Comparison of ENCODE assay signal across 8 mouse cellular contexts in genomic region chr5:97110697-97111096, GRCm38 (mm10). TPM values are rescaled to one million over a fixed set of nuclear protein-coding genes. Genes with fewer than 3 reads are reported as not detected.
A peak's percentile ranks its signal among the peaks of the same experiment; 100 is the strongest.
DNase-seq lines count a peak whose midpoint lies in the region; ATAC-seq and TF ChIP-seq lines count a peak whose summit lies in the region.

No protein-coding gene starts in this region.

- H3K9ac ChIP-seq in hindbrain, postnatal 0 days (replicated peaks; ENCODE audit: low read length) = peak overlapping the region; percentile 68

- TF ChIP-seq CTCF in hindbrain, postnatal 0 days (IDR thresholded peaks at IDR 0.05; ENCODE audit: low read depth) = no peak

- H3K4me3 ChIP-seq in erythroblast, embryonic 14.5 days (replicated peaks) = peak overlapping the region; percentile 76
- H3K4me3 ChIP-seq in hindbrain, postnatal 0 days (ENCODE audit: low read length) = peak overlapping the region; percentile 66

- H3K36me3 ChIP-seq in erythroblast, embryonic 14.5 days (ENCODE audit: control insufficient read depth) = no peaks in the 10 kb centered on the region
- H3K36me3 ChIP-seq in hindbrain, postnatal 0 days (ENCODE audit: insufficient read depth, low read length) = no peaks in the 10 kb centered on the region

- H3K4me1 ChIP-seq in erythroblast, embryonic 14.5 days (ENCODE audit: control insufficient read depth) = peaks cover 17% of the 10 kb centered on the region
- H3K4me1 ChIP-seq in hindbrain, postnatal 0 days (ENCODE audit: insufficient read depth, low read length) = 0 out of 2 replicates have a peak, but pooled peaks cover 12% of the 10 kb centered on the region

- no peaks in the 10 kb centered on the region for H3K9me3 ChIP-seq in erythroblast, embryonic 14.5 days (ENCODE audit: control insufficient read depth, low read length)
- H3K9me3 ChIP-seq in hindbrain, postnatal 0 days (ENCODE audit: low read length) = no peaks in the 10 kb centered on the region

- 7% methylated on average over 5 of the region's 5 CpGs for WGBS in hindbrain, postnatal 0 days

- peak overlapping the region; percentile 76; the same call in 1 of the 2 replicates for H3K27ac ChIP-seq in hindbrain, postnatal 0 days

- H3K27me3 ChIP-seq in erythroblast, embryonic 14.5 days (ENCODE audit: control insufficient read depth) = peaks cover 32% of the 10 kb centered on the region
- no peaks in the 10 kb centered on the region for H3K27me3 ChIP-seq in hindbrain, postnatal 0 days (ENCODE audit: insufficient read depth, low read length)

- no peak for ATAC-seq in erythroblast, adult 5-6 weeks (replicated peaks; ENCODE audit: low FRiP score, poor library complexity, severe bottlenecking)
- no peak for ATAC-seq in hindbrain, postnatal 0 days

- peak; percentile 23 to 52 for DNase-seq in right cerebral cortex, adult 2 months (ENCODE audit: low spot score in 2 of 2)
- no peak for DNase-seq in right cerebral cortex, postnatal 10 days (ENCODE audit: low spot score in 2 of 2)
- DNase-seq in hindbrain, postnatal 0 days (ENCODE audit: low spot score) = peak; percentile 34
- peak; percentile 19 for DNase-seq in neural tube, embryonic 10.5 days (ENCODE audit: extremely low spot score, low spot score)
- no peak for DNase-seq in layer of hippocampus, adult 9-11 months
- no peak for DNase-seq in spleen, postnatal 14 days (ENCODE audit: low spot score in 2 of 2)

- H3K4me2 ChIP-seq in hindbrain, postnatal 0 days (ENCODE audit: low read depth, low read length) = peak overlapping the region; percentile 59

RNA-seq across cellular contexts. Expression of gene Paqr3, which starts 0.7 kb away (rescaled TPM):
- polyA plus RNA-seq in erythroblast, embryonic 14.5 days (2012) = 0.09 TPM in 1 of 2 replicates, not detected in the other
- total RNA-seq in erythroblast, adult 5-6 weeks (2015; ENCODE audit: low replicate concordance) = 3.7 and 5.0 TPM in 2 replicates
- total RNA-seq in erythroblast, adult 5-6 weeks (2017; ENCODE audit: low replicate concordance) = 3.6 and 5.6 TPM in 2 replicates
- total RNA-seq in hindbrain, postnatal 0 days (2014; rRNA removed) = 44.7 and 45.3 TPM in 2 replicates
- polyA plus RNA-seq in hindbrain, postnatal 0 days (2015; fragmentation: Nextera tagmentation; extraction: Ambion mirVana) = 9.8 and 11.6 TPM in 2 replicates

Comparison
In these comparisons a context has a peak if more than half of its experiments do, and no peak if none do; other contexts are left out.
1. DNase-seq: peak in right cerebral cortex, adult 2 months (2 of 2), hindbrain, postnatal 0 days (single experiment) and neural tube, embryonic 10.5 days (single experiment); none in right cerebral cortex, postnatal 10 days (0 of 2), layer of hippocampus, adult 9-11 months (single experiment) and spleen, postnatal 14 days (0 of 2).